Mouse (Mus musculus) monocyte, adult 5-6 weeks (primary cell): ENCODE data around the gene Ncor2. TPM values are rescaled to one million over a fixed set of nuclear protein-coding genes. Genes with fewer than 3 reads are reported as not detected.

Experiments
- ATAC-seq: fragments of 153-309, 156-312 bp; replicated peaks from 2 replicates; pipeline ENCODE4 v1.8.0; 2017; ENCODE audit warnings: mild to moderate bottlenecking; ENCODE audit not compliant: low TSS enrichment, insufficient number of reproducible peaks, severe bottlenecking, poor library complexity, low FRiP score
- total RNA-seq: library from RNA; stranded (forward); fragments of 200-1000, 200-491, 200-594 nt; gene quantifications from 3 replicates; pipeline ENCODE4 v1.2.3, GENCODE M21; 2017

Gene Ncor2
- total RNA-seq, 1 experiment from 2014 or later, result 14.4 TPM

- ATAC-seq, result no peak
These were observed 16.1 kb upstream of the Ncor2 start for GRCm38 (mm10) chr5:125195142-125195541.

GRCm38 (mm10) chr5:125193478-125194439 lies 14.7 kb upstream of the Ncor2 start:
- ATAC-seq, result no peak

- no peak for ATAC-seq
These were observed 12.6 kb upstream of the Ncor2 start for GRCm38 (mm10) chr5:125191608-125192007.

DNA sequence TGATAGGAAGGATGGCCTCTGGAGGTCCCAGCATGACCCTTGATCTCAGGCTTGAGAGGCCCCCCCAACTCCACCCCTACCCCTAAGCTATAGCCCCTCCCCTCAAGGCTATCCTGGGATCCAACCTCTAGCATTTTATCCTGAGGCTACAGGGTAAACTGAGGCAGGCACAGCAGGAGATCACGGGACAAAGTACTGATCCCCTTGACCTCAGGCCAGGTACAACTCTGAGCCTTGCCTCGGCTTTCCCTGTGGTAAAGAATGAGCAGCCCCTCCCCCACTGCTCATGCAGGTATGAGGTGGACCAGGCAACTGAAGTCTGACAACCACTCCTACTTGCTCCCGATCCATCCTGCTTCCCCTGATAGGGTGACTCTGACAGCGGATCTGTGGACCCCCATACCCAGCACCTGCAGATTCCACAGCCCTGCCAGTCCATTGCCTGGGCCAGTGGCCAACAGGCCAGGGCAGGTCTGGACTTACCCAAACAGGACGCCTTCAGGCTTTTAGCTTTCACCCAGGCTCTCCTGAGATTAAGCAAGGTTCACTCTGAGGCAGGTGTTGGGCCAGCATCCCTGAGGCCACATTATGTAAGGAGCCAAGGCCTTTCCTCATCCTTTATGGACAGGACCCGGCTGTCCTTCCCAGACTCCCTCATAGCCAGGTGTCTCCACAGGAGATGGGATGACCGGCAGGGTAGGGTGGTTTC lies 11.2 kb upstream of the Ncor2 start:
- no peak for ATAC-seq

DNA sequence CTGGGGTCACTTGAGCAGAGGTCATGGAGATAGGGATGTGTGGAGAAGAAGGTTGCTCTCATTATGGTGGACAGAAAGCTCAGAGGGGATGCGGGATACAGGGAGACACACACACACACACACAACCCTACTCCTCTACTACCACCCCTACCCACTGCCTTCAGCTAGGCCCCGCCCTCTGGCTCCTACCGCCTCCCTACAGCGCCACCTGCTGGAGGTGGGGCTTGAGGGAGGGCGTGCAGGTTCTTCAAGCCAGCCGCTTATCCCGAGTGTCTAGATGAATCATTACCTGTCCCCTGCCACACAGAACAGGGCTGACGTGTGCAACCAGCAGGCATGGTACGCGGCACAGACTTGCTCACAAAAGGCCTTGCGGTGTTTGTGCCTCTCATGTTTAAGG lies 10.6 kb upstream of the Ncor2 start:
- peak; percentile 90 for ATAC-seq

DNA sequence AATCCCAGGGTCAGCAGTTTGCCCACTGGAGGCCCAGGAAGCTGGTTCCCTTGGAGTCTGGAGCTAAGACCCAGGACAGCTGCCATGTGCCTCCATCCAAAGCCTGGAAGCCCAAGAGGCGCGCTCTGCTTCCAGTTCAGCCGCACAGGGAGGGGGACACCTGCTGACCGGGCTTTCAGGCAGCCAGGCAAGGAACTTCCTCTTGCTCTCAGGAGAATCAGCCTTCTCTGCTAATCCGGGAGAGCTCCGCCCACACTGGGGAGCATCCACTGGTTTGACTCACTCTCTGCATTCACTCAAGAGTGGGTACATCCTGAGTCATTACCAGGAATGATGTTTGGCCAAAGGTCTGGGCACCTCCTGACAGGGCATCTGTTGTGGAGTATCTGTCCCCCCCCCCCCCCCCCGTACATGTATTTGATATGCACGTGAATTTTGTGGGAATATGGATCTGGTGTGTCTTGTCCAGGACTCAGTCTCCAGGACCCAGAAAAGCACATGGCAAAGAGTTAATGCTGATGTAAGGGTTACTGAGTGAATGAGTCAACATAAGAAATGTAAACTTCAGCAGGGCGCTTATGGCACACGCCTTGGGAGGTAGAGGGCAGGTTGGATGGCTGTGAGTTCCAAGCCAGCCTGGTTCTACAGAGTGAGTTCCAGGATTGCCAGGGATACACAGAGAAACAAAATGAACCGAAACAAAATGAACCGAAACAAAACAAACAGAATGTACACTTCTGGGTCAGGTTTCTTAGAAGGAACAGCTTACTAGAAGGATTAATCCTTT lies 10.0 kb upstream of the Ncor2 start:
- ATAC-seq, result 0 out of 2 replicates have a peak, but pooled peaks have one; percentile 31

GRCm38 (mm10) chr5:125184826-125185225 lies 5.8 kb upstream of the Ncor2 start:
- no peak for ATAC-seq

- peak; percentile 52 for ATAC-seq
These were observed 4.4 kb upstream of the Ncor2 start for GRCm38 (mm10) chr5:125183321-125184003.

GRCm38 (mm10) chr5:125180630-125181263 lies 1.7 kb upstream of the Ncor2 start:
- ATAC-seq, result no peak

DNA sequence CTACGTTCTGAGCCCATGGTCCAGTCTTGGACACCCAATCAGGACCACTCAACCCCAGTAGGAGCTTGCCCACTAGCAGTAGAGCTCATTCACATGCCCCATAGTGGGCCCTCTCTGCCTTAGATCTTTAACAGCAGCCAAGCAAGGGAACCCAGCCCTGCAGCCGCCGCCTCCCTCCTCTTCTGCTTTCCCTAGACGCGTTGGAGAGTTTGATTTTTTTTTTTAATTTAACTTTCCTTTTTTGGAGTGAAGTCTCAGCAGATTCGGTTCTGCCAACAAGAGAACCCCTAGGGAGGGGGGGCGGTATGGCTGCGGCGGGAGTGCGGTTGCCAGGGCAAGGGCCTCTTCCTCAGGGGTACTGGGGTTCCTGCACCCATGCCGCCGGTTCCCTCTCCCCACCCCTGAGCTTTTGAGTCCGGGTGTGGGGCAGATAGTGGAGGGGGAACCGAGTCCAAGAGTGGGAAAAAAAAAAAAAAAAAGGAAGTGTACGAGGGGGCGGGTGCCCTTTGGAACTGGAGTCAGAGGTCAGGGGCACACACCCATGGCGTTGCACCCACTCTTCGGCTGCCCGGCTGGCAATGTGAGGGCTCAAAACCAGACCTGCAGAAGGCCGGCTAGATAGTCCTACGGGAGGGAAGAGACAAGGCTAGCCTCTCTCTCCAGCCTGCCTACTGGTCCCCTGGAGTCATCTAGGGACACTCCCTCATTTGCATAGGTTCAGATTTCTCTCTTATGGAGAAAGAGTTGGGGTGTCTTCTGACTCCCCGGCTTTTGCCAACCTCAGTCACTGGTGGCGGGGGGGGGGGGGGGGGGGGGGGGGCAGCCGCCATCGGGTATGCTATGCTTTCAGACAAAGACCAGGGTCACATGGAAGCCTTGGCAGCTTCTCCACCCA lies 963 bp upstream of the Ncor2 start:
- peak; percentile 66 for ATAC-seq

DNA sequence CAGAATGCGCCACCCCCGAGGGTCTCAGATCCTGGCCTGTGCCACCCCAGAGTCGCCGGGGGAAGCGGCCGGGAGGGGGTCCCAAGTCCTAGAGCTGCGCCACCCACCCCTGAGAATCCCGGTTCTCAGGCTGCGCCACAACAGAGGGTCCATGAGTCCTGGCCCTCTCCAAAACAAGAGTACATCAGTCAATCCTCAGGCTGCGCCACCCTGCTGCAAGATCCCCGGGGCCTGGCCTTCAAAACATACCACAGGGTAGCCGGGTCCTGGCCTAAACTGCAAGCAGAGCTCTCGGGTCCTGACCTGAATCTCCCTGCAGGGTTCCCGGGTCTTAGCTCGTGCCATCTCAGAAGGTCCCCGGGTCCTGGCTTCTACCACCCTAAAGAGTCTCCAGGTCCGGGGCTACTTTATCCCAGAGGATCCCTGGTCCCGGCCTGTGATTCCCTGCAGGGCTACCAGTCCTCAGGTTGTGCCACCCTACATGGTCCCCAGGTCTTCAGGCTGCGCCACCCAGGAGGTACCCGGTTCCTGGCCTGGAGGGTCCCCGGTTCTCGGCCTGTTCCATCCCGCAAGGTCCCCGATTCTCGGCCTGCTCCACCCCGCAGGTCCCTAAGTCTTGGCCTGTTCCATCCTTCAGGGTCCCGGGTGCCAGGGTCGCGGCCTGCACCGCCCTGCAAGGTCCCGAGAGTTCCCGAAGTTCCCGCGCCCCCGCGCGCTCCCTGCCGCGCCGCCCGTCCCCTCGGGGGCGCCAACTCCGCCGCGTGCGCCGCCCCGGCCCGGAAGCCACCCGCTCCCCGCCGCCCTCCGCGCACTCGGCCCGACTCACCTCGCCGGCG lies 630 bp downstream of the Ncor2 start:
- ATAC-seq, result no peak

- peak; percentile 32 for ATAC-seq
These were observed 1.4 kb downstream of the Ncor2 start for GRCm38 (mm10) chr5:125177481-125178134.

GRCm38 (mm10) chr5:125176864-125177263 lies 2.2 kb downstream of the Ncor2 start:
- no peak for ATAC-seq

GRCm38 (mm10) chr5:125176370-125176766 lies 2.7 kb downstream of the Ncor2 start:
- no peak for ATAC-seq

DNA sequence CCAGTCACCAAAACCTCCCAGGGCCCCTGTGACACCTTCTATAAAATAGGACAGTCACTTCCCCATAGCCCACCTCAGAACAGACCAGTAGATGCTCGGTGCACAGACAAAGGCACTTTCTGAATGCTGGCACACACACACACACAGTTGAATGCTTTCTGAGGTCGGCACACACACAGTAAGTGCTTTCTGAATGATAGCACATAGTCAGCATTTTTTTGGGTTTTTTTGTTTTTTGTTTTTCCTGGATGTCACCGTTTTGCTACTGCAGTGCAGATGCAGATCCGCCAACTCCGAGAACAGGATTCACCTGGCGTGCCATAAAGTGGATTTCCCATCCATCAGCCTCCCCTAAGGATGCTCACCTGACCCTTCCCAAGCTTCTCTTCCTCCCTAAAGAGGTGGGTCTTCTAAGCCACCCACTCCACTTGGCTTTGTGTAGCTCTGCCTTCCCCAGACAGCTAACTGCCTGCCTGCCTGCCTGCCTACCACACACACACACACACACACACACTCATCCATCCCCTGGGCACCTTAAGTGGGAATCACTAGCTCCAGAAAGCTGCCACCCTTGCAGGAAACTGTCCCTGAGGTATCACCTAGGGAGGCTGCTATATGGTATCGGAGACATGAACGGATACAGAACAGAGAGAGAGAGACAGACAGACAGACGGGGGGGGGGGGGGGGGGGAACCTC lies 3.2 kb downstream of the Ncor2 start:
- ATAC-seq, result no peak
